Mouse (Mus musculus) spleen, postnatal 36 days (tissue): ENCODE measurements at regions not wholly inside any gene's neighbourhood (a gene's known extent, or its start where the extent isn't known, plus 50 kb on each side); places are given as distances from the start of the nearest gene placed in this dataset.

Source experiments
- DNase-seq, 2 experiments: peaks; one replicate each; pipeline ENCODE4 v3.0.0; 2022; ENCODE audit warnings: low spot score in 2 of 2, mixed read lengths in 1 of 2

- DNase-seq = no peak
These were observed 159.1 kb downstream of the Calcrl start for GRCm38 (mm10) chr2:84266158-84266557.

- DNase-seq = no peak
These were observed 158.2 kb downstream of the Calcrl start for GRCm38 (mm10) chr2:84266883-84267554.

- DNase-seq = no peak
These were observed 151.0 kb downstream of the Calcrl start for GRCm38 (mm10) chr2:84274038-84274724.

- DNase-seq = no peak
These were observed 148.0 kb downstream of the Calcrl start for GRCm38 (mm10) chr2:84277181-84277580.
